Mouse (Mus musculus): ENCODE measurements around the gene Ablim1.

DNA sequence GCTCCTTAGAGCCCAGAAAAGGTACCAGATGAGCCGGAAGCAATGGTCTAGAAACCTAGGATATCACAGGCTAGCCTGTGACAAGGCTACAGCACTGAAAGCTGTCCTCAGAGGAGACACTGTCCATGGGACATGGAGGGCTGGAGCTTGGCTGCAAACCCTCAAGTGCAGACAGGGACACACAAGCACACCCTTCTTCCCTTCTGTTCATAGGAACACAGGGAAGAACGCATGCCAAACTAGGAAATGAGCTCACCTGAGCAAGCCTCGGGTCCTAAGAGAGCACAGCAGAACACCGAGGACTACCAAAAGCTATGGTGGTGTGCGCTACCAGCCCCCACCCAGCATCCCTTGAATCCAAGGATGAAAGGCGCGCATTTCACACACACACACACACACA lies 262.7 kb downstream of the Ablim1 start:
- TF ChIP-seq CTCF (IDR thresholded peaks at IDR 0.05; ENCODE audit: low read depth) = no peak
- TF ChIP-seq EP300 (optimal IDR thresholded peaks at IDR 0.05) = no peak

Measured in stomach, postnatal 0 days (tissue).